26 mouse cellular contexts compared by ENCODE assay signal in genomic region chr8:94624885-94625284, GRCm38 (mm10).
"Had no signal": no experiment of that assay in that cellular context is flagged by ENCODE, and none has a peak within 500 bp of the region (broad histone marks: within the 10 kb centered on the region; RNA-seq: fewer than 3 reads in every experiment).

No protein-coding gene starts in this region.

- H3K4me1 ChIP-seq: embryonic facial prominence, embryonic 10.5 days; embryonic facial prominence, embryonic 12.5 days; embryonic facial prominence, embryonic 13.5 days; embryonic facial prominence, embryonic 15.5 days; forebrain, embryonic 10.5 days; forebrain, embryonic 12.5 days; forebrain, embryonic 13.5 days; forebrain, embryonic 15.5 days; heart, embryonic 10.5 days had no signal

- DNase-seq: cerebellum, postnatal 10 days; cerebellum, postnatal 14 days; cerebellum, postnatal 25 days; cerebellum, postnatal 36 days; embryo, embryonic 11 days; forebrain, postnatal 0 days; gastrocnemius, adult 2 months; gastrocnemius, postnatal 10 days; gastrocnemius, postnatal 14 days; gastrocnemius, postnatal 25 days; gastrocnemius, postnatal 36 days; heart, adult 11 months; heart, adult 18-20 months; heart, adult 2 months had no signal

- H3K27me3 ChIP-seq: embryonic facial prominence, embryonic 12.5 days; embryonic facial prominence, embryonic 13.5 days; embryonic facial prominence, embryonic 15.5 days; forebrain, embryonic 12.5 days; forebrain, embryonic 13.5 days; forebrain, embryonic 15.5 days had no signal

- H3K9ac ChIP-seq: embryonic facial prominence, embryonic 12.5 days; embryonic facial prominence, embryonic 13.5 days; embryonic facial prominence, embryonic 15.5 days; forebrain, embryonic 12.5 days; forebrain, embryonic 13.5 days; forebrain, embryonic 15.5 days; forebrain, postnatal 0 days had no signal

- H3K4me3 ChIP-seq: embryonic facial prominence, embryonic 10.5 days; embryonic facial prominence, embryonic 12.5 days; embryonic facial prominence, embryonic 13.5 days; embryonic facial prominence, embryonic 15.5 days; erythroblast, embryonic 14.5 days; forebrain, embryonic 10.5 days; forebrain, embryonic 12.5 days; forebrain, embryonic 13.5 days; forebrain, embryonic 15.5 days; gastrocnemius, adult 2 months; heart, adult 2 months; heart, embryonic 10.5 days had no signal

- H3K27ac ChIP-seq: embryonic facial prominence, embryonic 10.5 days; embryonic facial prominence, embryonic 12.5 days; embryonic facial prominence, embryonic 13.5 days; embryonic facial prominence, embryonic 15.5 days; forebrain, embryonic 10.5 days; forebrain, embryonic 12.5 days; forebrain, embryonic 13.5 days; forebrain, embryonic 15.5 days; gastrocnemius, adult 2 months; heart, adult 2 months; heart, embryonic 10.5 days had no signal

- H3K9me3 ChIP-seq: embryonic facial prominence, embryonic 10.5 days; embryonic facial prominence, embryonic 12.5 days; embryonic facial prominence, embryonic 13.5 days; embryonic facial prominence, embryonic 15.5 days; forebrain, embryonic 10.5 days; forebrain, embryonic 12.5 days; forebrain, embryonic 13.5 days; forebrain, embryonic 15.5 days; heart, embryonic 10.5 days had no signal

- ATAC-seq: forebrain, embryonic 13.5 days; forebrain, embryonic 14.5 days; forebrain, embryonic 15.5 days; forebrain, embryonic 16.5 days; forebrain, postnatal 0 days had no signal
